Mouse (Mus musculus): ENCODE data around the gene Tvp23a.
A peak's percentile ranks its signal among the peaks of the same experiment; 100 is the strongest.

The Tvp23a gene

GRCm38 (mm10) chr16:10388634-10389365 lies 58.4 kb downstream of the Tvp23a start:
- no peak for DNase-seq

GRCm38 (mm10) chr16:10385261-10385660 lies 61.9 kb downstream of the Tvp23a start:
- no peak for DNase-seq

- DNase-seq, result no peak
These were observed 62.6 kb downstream of the Tvp23a start for GRCm38 (mm10) chr16:10384544-10384943.

GRCm38 (mm10) chr16:10384060-10384497 lies 63.1 kb downstream of the Tvp23a start:
- peak; percentile 50 for DNase-seq

- DNase-seq, result no peak
These were observed 67.6 kb downstream of the Tvp23a start for GRCm38 (mm10) chr16:10379531-10379930.

- DNase-seq, result no peak
These were observed 69.9 kb downstream of the Tvp23a start for GRCm38 (mm10) chr16:10377286-10377685.

- DNase-seq, result no peak
These were observed 72.7 kb downstream of the Tvp23a start for GRCm38 (mm10) chr16:10374254-10375011.

- no peak for DNase-seq
These were observed 74.8 kb downstream of the Tvp23a start for GRCm38 (mm10) chr16:10372372-10372771.
